Mouse (Mus musculus): Measurements from ENCODE around the gene Rcan3. TPM values are rescaled to one million over a fixed set of nuclear protein-coding genes. Genes with fewer than 3 reads are reported as not detected.
A peak's percentile ranks its signal among the peaks of the same experiment; 100 is the strongest.

The Rcan3 gene
- total and polyA plus RNA-seq, 3 experiments: 7.8 to 7.9 TPM; not detected in 1

GRCm38 (mm10) chr4:135404048-135404447 lies 29.6 kb downstream of the Rcan3 start:
- Histone ChIP-seq H3K9ac (ENCODE audit: control insufficient read depth, low read depth, low read length, poor library complexity, severe bottlenecking) (no peak overlapping the region), H3K27ac (ENCODE audit: control insufficient read depth, low read depth, low read length) (no peak overlapping the region; the same call in 1 of the 2 replicates), H3K4me3 (ENCODE audit: control insufficient read depth in 1 of 2, insufficient read depth in 1 of 2, low read depth in 2 of 2, low read length in 2 of 2) (no peak overlapping the region), H3K79me2 (ENCODE audit: control insufficient read depth, insufficient read depth, low read length, poor library complexity) (no peaks in the 10 kb centered on the region), H3K4me1 (ENCODE audit: control insufficient read depth in 1 of 2, insufficient read depth in 2 of 2, low read length in 2 of 2) (peaks cover 5 to 30% of the 10 kb centered on the region in 2 experiments; a peak in 3 of 4 replicates), H3K9me3 (replicated peaks; ENCODE audit: insufficient read depth, low read length) (no peaks in the 10 kb centered on the region), H3K27me3 (ENCODE audit: control insufficient read depth in 1 of 2, insufficient read depth in 2 of 2, low read length in 2 of 2) (no peaks in the 10 kb centered on the region), H3K36me3 (ENCODE audit: control insufficient read depth in 1 of 2, insufficient read depth in 2 of 2, low read length in 2 of 2) (peaks cover 0 to 26% of the 10 kb centered on the region in 2 experiments; a peak in 2 of 4 replicates)
- TF ChIP-seq USF2 (IDR thresholded peaks at IDR 0.05; ENCODE audit: borderline replicate concordance in 1 of 2, insufficient read depth in 1 of 2, low read depth in 1 of 2, low read length in 2 of 2): no peak
- peak; percentile 36 for DNase-seq (ENCODE audit: low read depth, low spot score)

- no peaks in the 10 kb centered on the region for H3K27me3 ChIP-seq (ENCODE audit: control insufficient read depth in 1 of 2, insufficient read depth in 2 of 2, low read length in 2 of 2)
- peaks cover 0 to 26% of the 10 kb centered on the region in 2 experiments; a peak in 2 of 4 replicates for H3K36me3 ChIP-seq (ENCODE audit: control insufficient read depth in 1 of 2, insufficient read depth in 2 of 2, low read length in 2 of 2)
- H3K79me2 ChIP-seq (ENCODE audit: control insufficient read depth, insufficient read depth, low read length, poor library complexity): no peaks in the 10 kb centered on the region
- no peaks in the 10 kb centered on the region for H3K9me3 ChIP-seq (replicated peaks; ENCODE audit: insufficient read depth, low read length)
- no peak overlapping the region for H3K27ac ChIP-seq (ENCODE audit: control insufficient read depth, low read depth, low read length)
- DNase-seq (ENCODE audit: low read depth, low spot score): no peak
- H3K9ac ChIP-seq (ENCODE audit: control insufficient read depth, low read depth, low read length, poor library complexity, severe bottlenecking): no peak overlapping the region
- no peak for TF ChIP-seq MYB (IDR thresholded peaks at IDR 0.05; ENCODE audit: low read depth, low read length)
- TF ChIP-seq MEF2A (IDR thresholded peaks at IDR 0.05; ENCODE audit: extremely low read depth, insufficient replicate concordance, low read depth, low read length, poor library complexity, severe bottlenecking): no peak
- no peak for TF ChIP-seq RCOR1 (IDR thresholded peaks at IDR 0.05; ENCODE audit: low read depth, low read length)
- no peak for TF ChIP-seq RAD21 (IDR thresholded peaks at IDR 0.05; ENCODE audit: low read depth, low read length)
- TF ChIP-seq MAFK (IDR thresholded peaks at IDR 0.05; ENCODE audit: borderline replicate concordance, low read depth, low read length): no peak
- no peak for TF ChIP-seq TAL1 (IDR thresholded peaks at IDR 0.05; ENCODE audit: low read length)
- no peak overlapping the region for H3K4me3 ChIP-seq (ENCODE audit: control insufficient read depth in 1 of 2, insufficient read depth in 1 of 2, low read depth in 2 of 2, low read length in 2 of 2)
- peaks cover 5 to 30% of the 10 kb centered on the region in 2 experiments; a peak in 3 of 4 replicates for H3K4me1 ChIP-seq (ENCODE audit: control insufficient read depth in 1 of 2, insufficient read depth in 2 of 2, low read length in 2 of 2)
Measured at GRCm38 (mm10) chr4:135401881-135402280, 31.8 kb downstream of the Rcan3 start.

- Histone ChIP-seq H3K9ac (ENCODE audit: control insufficient read depth, low read depth, low read length, poor library complexity, severe bottlenecking) (no peak within 1 kb of the TSS), H3K4me3 (ENCODE audit: control insufficient read depth in 1 of 2, insufficient read depth in 1 of 2, low read depth in 2 of 2, low read length in 2 of 2) (no peak within 1 kb of the TSS), H3K9me3 (replicated peaks; ENCODE audit: insufficient read depth, low read length) (no peaks in the 10 kb centered on the region), H3K79me2 (ENCODE audit: control insufficient read depth, insufficient read depth, low read length, poor library complexity) (no peaks in the 10 kb centered on the region), H3K36me3 (ENCODE audit: control insufficient read depth in 1 of 2, insufficient read depth in 2 of 2, low read length in 2 of 2) (no peaks in the 10 kb centered on the region; a peak in 1 of 4 replicates), H3K27me3 (ENCODE audit: control insufficient read depth in 1 of 2, insufficient read depth in 2 of 2, low read length in 2 of 2) (no peaks in the 10 kb centered on the region), H3K4me1 (ENCODE audit: control insufficient read depth in 1 of 2, insufficient read depth in 2 of 2, low read length in 2 of 2) (peaks cover 0 to under 1% of the 10 kb centered on the region in 2 experiments; a peak in 1 of 4 replicates), H3K27ac (ENCODE audit: control insufficient read depth, low read depth, low read length) (no peak within 1 kb of the TSS)
- TF ChIP-seq BHLHE40 (IDR thresholded peaks at IDR 0.05; ENCODE audit: borderline replicate concordance, low read depth, low read length) (no peak), MYB (IDR thresholded peaks at IDR 0.05; ENCODE audit: low read depth, low read length) (no peak), ZKSCAN1 (IDR thresholded peaks at IDR 0.05; ENCODE audit: low read depth, low read length) (no peak), MAX (IDR thresholded peaks at IDR 0.05; ENCODE audit: low read length) (no peak), TBP (IDR thresholded peaks at IDR 0.05; ENCODE audit: low read depth, low read length) (no peak), POLR2AphosphoS5 (IDR thresholded peaks at IDR 0.05; ENCODE audit: borderline replicate concordance, low read depth, low read length) (no peak), KAT2A (conservative IDR thresholded peaks at IDR 0.05; ENCODE audit: low read depth, low read length) (no peak), SIN3A (IDR thresholded peaks at IDR 0.05; ENCODE audit: low read length) (no peak), E2F4 (IDR thresholded peaks at IDR 0.05; ENCODE audit: borderline replicate concordance, low read depth, low read length) (no peak), POLR2A (IDR thresholded peaks at IDR 0.05; ENCODE audit: control insufficient read depth in 1 of 2, insufficient read depth in 1 of 2, low read depth in 1 of 2, low read length in 2 of 2, poor library complexity in 1 of 2) (no peak), USF2 (IDR thresholded peaks at IDR 0.05; ENCODE audit: borderline replicate concordance in 1 of 2, insufficient read depth in 1 of 2, low read depth in 1 of 2, low read length in 2 of 2) (no peak), ZNF384 (IDR thresholded peaks at IDR 0.05; ENCODE audit: low read depth, low read length) (no peak), ETS1 (IDR thresholded peaks at IDR 0.05; ENCODE audit: low read depth, low read length) (no peak), RCOR1 (IDR thresholded peaks at IDR 0.05; ENCODE audit: low read depth, low read length) (no peak), GABPA (IDR thresholded peaks at IDR 0.05; ENCODE audit: low read depth, low read length) (no peak), MEF2A (IDR thresholded peaks at IDR 0.05; ENCODE audit: extremely low read depth, insufficient replicate concordance, low read depth, low read length, poor library complexity, severe bottlenecking) (no peak), MAFK (IDR thresholded peaks at IDR 0.05; ENCODE audit: borderline replicate concordance, low read depth, low read length) (no peak), ZC3H11A (IDR thresholded peaks at IDR 0.05; ENCODE audit: low read depth, low read length) (no peak), CHD1 (IDR thresholded peaks at IDR 0.05; ENCODE audit: low read depth, low read length) (no peak), ELF1 (IDR thresholded peaks at IDR 0.05; ENCODE audit: low read depth, low read length) (no peak)
- DNase-seq (ENCODE audit: low read depth, low spot score): no peak
Measured at GRCm38 (mm10) chr4:135397991-135398390, 35.7 kb downstream of the Rcan3 start, which contains the start of gene Ncmap. Gene Ncmap (minus strand): TSS chr4:135398227.
